Mouse (Mus musculus) E14TG2a.4 (cell line): ENCODE data around the gene Scrg1.
"Not testable (repeated sequence)": the region's sequence is repeated elsewhere in the genome, so short reads cannot be mapped to it uniquely, and the experiment has no call there.

Source experiments
- CTCF ChIP-seq: conservative IDR thresholded peaks from 2 replicates; pipeline ENCODE4 v1.5.1; 2014; ENCODE audit warnings: low read length
- POU5F1 ChIP-seq: IDR thresholded peaks from 2 replicates; pipeline ENCODE4 v1.6.1; 2014; ENCODE audit warnings: low read length, borderline replicate concordance

GRCm38 (mm10) chr8:57505500-57505899, 49.8 kb downstream of the Scrg1 start:
- not testable (repeated sequence) for TF ChIP-seq CTCF, POU5F1
